Mouse (Mus musculus) B cell, adult 2 months (primary cell): ENCODE results near the gene Rnf34.

Source experiments
- DNase-seq, 2 experiments: peaks; one replicate each; pipeline ENCODE4 v3.0.0; 2022

The Rnf34 gene

GRCm38 (mm10) chr5:122873573-122873972 is 23.7 kb downstream of the Rnf34 start:
- DNase-seq, result no peak

DNA sequence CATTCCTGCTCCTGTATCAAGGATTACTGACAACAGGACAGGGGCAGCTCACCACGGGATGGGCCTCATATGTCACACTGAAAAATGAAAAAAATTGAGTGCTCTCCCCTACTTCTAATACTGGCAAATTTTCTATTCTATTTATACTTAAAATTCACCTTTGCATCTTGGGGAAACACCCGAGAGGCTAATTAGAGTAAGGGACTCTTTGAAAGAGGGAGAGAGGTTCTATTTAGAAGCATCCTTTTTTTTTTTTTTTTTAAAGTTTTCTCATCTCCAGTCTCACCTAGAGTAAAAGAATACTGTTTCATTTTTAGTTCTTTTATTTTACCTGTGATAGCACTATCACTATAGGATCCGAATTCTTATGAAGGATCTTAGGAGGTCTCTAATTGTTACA is 24.5 kb downstream of the Rnf34 start:
- DNase-seq, result no peak

DNA sequence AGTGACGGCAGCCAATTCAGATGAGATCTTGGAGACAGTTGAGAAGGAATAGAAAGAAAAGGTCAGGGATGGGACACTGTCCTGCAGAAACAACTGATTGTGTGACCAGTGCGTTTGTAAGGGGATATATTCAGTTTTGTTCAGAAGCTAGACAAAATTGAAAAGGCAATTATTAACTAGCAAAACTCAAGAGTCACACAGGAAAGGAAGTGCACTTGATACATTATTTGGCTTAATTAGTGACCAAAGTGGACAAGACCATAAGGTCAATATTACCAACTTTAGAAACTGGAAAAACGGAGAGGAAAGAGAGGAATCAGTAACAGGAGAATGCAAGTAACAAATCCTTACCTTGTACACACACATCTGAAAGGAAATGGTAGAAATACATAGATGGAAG is 26.8 kb downstream of the Rnf34 start:
- no peak for DNase-seq

GRCm38 (mm10) chr5:122880241-122880980 is 30.6 kb downstream of the Rnf34 start:
- no peak for DNase-seq

GRCm38 (mm10) chr5:122881313-122881712 is 31.5 kb downstream of the Rnf34 start:
- DNase-seq, result peak; percentile 67 to 70

DNA sequence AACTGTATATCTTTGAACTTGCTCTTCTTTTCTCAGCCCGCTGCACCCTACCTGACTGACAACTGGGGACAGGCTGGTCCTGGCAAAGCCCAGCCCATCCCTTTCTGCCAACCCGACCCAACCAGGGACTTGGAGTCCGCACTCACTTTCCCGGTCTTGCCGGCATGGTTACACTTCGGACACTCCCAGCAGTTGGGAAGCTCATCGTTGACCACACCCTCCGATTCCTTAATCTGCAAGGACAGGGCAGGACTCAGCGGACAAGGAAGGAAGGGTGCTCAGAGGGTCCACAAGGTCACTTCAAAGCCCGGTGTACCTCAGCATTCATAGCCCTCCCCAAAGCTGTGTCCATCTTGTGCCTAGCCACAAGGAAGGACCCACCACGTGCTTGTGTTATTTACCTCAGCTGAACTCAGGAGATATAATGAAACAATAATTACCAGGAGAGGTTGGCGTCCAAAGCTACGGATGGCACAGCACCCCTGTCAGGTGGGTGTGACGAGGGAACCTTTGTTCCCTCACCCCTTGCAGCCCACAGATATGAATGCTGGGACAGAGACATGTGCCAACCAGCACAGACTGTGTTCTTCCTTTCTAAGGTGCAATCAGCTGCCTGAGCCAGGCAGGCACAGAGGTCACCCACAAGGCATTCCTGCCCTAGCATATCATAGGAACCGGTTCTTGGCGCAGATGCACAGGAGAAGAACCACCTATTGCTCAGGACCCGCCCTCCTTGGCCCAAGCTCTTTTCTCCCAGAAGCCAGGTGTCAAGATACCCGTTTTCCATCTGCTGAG is 32.6 kb downstream of the Rnf34 start:
- DNase-seq, result no peak

DNA sequence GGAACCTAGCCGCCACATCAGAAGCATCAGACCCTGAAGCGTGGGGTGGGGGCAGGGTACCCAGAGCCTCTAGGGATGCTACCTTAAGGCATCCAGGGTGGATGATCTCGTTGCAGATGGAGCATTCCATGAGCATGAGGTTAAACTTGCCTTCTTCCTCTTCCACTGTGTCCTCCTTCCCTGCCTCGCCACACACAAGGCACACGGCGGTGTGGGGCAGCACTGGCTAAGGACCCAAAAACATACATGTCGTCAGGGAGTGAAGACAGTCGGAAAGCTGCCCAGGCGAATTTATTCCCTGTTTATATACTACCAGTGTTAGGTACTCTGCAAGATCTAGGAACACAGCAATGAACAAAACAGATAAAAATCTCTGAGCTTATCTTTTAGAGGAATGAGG is 33.4 kb downstream of the Rnf34 start:
- DNase-seq, result no peak

GRCm38 (mm10) chr5:122883652-122884235 is 33.9 kb downstream of the Rnf34 start:
- no peak for DNase-seq

DNA sequence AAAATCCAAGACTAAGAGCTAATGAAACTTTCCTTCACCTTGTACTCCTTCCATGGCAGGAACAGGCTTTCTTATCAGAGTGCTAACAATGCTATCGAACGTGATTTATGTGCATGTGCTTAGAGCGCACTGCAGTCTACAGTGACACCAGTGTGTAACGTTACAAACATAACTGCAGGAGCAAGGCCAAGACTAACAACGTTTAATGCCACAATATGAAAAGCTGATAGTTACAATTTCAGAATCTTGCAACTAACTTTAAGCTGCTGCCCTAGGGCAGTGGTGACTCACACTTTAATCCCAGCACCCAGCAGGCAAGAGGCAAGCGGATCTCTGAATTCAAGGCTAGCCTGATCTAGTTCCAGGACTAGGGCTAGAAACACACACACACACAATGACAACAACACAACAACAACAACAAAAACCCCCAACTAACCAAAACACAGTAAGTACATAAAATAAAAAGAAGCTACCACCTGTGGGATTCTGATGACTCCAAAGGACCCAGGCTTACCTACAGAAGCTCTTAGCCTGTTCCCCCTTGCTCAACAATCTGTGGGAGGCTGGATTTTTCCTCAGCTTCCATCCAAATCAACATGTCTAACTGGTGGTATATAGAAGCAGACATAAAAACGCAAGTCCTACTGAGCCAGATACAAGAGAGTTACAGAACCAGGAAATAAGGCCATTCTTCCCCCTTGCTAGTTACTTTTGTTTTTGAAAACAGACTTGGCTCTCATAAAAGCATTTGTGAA is 34.9 kb downstream of the Rnf34 start:
- no peak for DNase-seq

DNA sequence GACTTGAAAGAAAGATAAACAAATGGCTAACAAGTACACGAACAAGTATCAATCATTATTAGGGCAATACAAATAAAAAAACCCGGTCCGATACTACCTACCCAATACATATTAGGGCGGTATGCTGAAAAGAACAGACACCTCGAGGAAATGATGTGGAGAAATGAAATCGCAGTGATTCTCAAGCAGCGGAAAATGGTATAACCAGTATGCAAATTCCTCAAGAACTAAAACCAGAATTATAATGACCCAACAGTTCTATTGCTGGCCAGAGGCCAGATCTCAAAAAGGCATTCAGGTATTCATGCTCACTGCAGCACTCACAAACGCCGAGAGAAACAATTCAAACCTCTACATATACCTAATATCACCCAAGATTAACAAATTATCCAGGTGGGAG is 37.2 kb downstream of the Rnf34 start:
- DNase-seq, result no peak

GRCm38 (mm10) chr5:122887926-122888611 is 38.2 kb downstream of the Rnf34 start:
- DNase-seq, result no peak

DNA sequence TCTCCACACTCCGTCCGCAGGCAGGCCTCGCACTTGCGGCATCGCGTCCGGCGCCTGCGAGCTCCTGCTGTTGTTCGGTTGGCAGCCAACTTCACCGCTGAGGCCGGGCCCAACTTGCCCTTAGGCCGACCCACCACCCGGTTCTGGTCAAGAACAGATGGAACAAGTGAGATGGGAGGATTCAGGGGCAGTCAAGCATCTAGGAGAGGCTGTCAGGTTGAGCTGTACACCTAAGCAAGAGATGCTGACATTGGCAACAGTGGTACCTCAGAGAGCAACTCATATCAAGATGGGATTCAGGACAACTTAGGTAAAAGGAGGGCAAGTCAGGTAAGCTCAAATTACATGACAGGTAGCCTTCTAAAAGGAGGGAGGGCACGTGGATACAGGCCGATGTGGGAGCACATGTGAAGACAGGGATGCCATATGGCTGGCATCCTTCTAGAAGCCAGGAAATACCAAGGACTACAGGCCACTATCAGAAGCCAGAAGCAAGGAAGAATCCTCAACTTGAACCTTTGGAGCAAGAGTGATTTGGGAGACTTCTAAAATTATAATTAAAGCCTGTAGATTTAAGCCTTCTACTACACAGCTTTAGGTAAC is 38.9 kb downstream of the Rnf34 start:
- DNase-seq, result no peak

- no peak for DNase-seq
Measured at GRCm38 (mm10) chr5:122890396-122890795, 40.5 kb downstream of the Rnf34 start.

GRCm38 (mm10) chr5:122893270-122893669 is 43.4 kb downstream of the Rnf34 start:
- DNase-seq, result no peak

GRCm38 (mm10) chr5:122894007-122894637 is 44.3 kb downstream of the Rnf34 start:
- DNase-seq, result peak; percentile 87

GRCm38 (mm10) chr5:122894821-122895220 is 45.0 kb downstream of the Rnf34 start:
- peak; percentile 36 to 42 for DNase-seq

DNA sequence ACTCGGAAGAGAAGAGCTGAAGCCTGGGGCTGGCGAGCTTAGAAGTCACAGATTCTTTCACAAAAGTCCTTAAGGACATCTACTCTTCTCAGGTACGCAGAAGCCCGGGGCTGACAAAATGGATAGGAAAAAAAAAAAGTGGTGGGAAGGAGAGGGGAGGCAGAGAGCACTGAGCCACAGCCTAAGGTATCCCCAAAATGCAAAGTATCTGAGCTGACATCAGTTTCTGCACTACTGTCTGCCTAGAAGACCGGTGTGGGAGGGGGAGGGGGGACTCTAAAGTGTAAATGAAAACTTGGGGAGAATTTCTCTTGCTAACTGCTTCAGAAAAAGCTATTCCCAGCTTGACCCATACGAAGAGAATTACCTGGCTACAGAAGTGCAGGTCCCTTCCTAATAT is 48.3 kb downstream of the Rnf34 start:
- no peak for DNase-seq

DNA sequence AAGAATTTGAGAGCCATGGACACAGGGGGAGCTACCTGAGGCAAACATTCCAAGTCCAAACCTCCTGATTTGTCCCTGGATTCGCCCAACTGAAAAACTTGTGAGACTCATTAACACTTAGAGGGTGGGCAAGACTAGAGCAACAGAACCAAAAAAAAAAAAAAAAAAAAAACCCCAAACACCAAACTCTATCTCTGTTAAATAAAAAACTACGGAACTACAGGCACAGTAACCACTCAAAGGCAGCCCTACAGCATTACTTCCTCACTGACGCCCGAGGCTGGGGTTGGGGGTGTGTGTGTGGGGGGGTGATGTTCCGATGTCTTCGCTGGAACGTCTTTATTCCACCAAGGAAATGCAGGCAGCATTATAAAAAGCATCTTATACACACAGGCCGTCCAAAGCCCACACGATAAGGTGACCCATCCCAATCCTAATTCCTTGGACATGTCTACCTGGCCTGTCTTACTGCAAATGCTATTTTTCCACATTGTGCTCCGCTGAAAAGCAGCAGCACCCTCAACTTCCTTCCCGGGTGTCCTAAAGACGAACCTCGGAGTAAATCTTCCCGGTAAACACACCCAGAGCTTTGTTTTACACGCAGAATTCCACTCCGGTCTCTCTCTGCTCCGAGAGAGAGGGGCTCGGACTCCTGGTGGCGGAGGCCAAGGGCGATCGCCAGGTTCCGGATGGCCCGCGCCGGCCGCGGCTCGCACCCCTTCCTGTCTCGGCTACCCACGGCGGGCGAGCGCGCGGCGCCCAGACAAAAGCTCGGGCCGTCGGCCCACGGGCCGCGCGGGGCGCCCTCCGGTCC is 49.3 kb downstream of the Rnf34 start:
- peak; percentile 54 to 56 for DNase-seq

GRCm38 (mm10) chr5:122899777-122900557 is 50.1 kb downstream of the Rnf34 start:
- peak; percentile 89 to 92 for DNase-seq
